Mouse (Mus musculus) lung, postnatal 25 days (tissue): ENCODE data around the gene Cd52.

Experiments used
- DNase-seq: peaks from one replicate; pipeline ENCODE4 v3.0.0; 2022; ENCODE audit warnings: low spot score

Cd52 gene

DNA sequence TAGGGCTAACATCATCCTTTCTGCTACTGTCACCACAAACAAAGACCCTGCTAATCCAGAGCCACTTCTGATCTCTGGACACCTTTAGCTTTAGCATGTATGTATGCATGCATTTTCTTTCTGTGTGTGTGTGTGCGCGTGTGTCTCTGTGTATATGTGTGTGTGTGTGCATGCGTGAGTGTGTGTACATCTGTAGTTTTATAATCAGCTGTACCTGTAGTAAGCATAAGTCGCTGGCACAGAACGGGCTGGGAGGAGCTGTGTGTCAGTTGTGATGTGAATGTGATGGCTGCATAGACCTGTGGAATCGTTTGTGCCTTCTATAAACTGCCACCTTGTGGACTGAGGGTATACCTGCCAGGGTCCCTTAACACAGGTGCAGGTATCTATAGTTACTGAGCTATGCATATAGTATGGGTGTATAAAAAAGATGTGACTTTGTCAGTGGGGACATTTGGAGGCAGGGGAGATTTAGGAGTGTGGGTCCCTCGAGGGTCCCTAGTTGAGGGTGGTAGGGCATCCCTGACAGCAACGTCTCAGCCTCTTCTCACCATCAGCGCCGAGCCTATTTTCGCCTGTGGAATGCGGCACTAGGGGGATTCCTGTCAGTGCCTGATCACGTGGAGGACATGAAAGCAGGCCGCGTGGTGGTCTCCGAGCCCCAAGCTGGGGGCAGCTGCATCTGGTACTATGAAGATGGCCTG, 4.2 kb downstream of the Cd52 start:
- no peak for DNase-seq

DNA sequence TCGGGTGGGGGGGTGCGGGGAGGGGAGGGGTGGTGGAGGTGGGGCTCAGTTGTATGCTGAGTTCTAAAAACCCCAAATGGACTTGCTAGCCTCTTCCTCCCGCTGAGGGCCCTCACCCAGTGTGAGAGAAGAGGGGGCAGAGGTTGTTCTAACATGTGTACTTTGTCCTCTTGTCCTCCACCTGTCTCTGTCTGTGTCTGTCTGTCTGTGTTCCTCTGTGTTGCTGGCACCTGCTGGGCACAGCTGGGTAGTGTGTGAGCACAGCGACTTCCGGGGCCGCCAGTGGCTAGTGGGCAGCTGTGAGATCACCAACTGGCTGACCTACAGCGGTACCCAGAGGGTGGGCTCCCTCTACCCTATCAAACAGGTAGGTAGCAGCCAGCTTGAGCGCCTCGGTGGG, 5.9 kb downstream of the Cd52 start:
- DNase-seq, result no peak

DNA sequence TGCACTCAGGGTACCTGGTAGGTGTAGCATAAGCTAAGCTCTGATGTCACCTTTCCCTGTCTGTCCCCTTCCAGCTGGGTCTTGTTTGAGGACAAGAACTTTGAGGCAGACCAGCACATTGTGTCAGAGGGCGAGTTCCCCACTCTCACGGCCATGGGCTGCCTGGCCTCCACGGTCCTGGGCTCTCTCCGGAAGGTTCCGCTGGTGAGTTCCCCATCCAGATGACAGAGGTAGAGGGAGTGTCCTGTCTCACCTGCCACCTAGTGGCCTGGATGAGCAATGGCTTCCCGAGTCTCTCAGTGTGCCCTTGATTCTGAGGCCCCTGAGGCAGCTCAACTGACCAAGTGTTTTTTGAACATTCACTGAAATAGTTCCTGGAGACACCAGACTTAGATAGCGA, 7.5 kb downstream of the Cd52 start:
- peak; percentile 42 for DNase-seq

DNA sequence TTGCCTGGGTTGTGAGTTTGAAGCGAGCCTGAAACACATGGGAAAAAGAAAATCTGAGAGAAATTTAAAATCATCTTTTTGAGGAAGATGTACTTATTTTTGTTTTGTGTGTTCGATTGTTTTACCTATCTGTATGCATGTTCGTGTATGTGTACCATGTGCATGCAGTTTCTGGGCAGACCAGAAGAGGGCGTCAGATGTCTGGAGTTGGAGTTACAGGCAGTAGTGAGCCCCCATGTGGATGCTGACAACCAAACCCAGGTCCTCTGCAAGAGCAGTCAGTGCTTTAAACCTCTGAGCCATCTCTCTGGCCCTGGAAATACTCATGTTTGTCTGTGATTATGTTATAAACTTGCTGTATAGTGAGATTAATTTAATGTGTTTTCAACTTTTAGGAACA, 9.9 kb downstream of the Cd52 start:
- DNase-seq, result no peak

DNA sequence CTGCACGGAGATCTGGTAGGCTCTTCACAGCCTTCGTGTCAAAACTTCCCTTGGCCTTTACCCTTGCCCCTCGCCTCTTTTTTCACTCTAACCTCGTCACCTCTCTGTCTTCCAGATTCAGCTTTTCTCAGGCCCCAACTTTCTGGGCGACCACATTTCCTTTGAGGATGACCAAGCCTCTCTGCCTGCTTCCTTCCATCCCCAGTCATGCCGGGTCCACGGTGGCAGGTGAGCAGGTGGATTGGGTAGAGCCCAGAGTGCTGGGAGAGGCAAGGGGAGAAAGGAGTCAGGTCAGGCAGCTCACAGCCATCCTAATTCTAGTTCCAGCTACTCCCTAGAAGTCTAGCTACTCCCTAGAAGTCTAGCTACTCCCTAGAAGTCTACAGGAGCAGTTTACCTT, 12.4 kb downstream of the Cd52 start:
- DNase-seq, result no peak

DNA sequence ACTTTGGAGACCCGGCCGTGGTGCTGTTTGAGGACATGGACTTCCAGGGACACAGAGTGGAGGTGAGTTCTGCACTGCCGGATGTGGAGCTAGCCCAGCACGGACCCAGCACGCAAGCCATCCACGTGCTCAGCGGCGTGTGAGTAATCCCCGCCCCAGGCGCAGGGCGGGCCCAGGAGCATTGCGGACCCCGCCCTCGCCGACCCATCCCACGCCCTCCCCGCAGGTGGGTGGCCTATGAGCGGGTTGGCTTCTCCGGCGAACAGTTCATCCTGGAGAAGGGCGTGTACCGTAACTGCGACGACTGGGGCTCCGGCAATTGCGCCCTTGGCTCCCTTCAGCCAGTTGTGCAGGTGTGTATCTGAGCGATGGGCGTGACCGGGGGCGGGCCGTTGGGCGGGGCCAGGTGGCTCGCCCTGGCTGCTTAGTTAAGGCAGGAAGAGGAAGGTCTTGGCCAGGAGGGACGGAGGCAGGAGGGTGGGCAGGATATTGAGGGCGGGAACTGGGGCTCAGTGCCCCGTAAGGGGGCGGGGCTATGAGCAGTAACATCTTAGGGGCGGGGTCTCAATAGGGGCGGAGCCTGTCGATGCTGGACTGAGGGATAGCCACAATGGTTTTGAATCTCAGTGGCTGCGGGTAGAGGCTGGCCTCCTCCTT, 13.0 kb downstream of the Cd52 start:
- peak; percentile 89 for DNase-seq

DNA sequence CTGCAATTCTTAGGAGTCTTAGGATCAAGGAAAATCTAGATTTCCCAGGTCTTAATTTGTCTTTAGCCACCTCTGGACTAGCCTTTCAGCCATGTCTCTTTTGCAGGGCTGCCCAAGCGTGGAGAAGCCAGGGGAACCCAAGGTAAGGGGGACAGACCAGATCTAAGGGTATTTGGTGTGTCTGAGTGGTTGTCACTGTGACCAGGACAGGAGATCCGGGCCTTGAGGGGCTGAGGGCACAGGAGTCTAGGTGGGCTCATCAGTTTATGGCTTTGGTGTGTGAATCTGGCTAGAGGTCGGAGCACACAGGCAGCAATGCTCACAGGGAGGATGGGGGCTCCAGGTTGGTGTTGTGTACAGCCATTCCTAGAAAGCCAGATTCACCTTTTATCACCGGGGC, 14.2 kb downstream of the Cd52 start:
- no peak for DNase-seq

DNA sequence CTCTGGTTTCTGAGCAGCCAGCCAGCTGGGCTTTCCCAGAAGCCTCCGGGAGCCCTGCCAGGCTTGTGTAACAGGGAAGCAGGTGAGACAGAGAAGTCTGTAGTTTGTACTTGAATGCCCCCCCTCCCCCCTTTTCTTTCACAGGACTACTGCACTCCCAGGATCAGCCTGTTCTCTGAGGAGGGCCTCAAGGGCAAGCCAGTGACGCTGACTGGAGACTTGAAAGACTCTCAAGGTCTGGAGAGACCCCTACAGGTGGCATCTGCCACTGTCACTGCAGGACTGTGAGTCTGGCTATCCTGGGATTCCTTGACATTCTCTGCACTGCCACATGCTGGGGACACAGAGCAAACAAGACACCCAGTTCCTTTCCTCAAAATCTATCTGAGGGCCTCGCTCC, 16.2 kb downstream of the Cd52 start:
- peak; percentile 48 for DNase-seq

DNA sequence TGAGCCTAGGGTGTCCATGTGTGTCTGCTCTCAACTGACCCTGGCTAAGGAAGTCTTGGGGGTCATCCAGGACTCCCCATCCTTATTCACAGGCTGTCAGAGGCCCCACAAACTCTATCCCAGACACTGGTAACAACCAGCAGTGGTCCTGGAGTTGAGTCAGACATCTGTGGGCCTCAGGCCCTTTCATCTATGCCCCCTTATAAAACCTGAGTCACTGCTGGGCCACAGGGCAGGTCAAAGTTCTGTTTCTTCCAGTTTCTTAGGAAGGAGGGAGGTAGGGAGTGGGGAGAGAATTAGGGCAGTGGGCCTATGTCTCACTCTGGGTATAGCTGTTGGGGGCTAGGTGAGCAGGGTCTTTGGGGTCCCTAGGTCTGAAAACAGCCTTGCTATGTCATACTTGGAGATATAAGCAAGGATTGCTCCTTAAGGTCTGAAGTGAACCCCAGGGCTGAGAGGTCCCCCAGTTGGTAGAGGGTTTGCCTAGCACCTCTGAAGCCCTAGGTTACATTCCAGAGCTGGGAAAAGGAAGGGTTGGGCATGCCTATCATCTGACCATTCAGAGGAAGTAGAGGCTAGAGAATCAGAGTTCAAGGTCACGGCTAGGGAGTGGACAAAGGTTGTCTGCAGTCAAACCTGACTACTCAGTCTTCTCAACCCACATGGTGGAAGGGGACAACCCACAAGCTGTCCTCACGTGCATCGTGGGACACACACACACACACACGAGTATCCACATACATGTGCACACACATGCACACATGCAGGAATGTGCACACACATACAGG, 25.9 kb downstream of the Cd52 start:
- DNase-seq, result no peak

DNA sequence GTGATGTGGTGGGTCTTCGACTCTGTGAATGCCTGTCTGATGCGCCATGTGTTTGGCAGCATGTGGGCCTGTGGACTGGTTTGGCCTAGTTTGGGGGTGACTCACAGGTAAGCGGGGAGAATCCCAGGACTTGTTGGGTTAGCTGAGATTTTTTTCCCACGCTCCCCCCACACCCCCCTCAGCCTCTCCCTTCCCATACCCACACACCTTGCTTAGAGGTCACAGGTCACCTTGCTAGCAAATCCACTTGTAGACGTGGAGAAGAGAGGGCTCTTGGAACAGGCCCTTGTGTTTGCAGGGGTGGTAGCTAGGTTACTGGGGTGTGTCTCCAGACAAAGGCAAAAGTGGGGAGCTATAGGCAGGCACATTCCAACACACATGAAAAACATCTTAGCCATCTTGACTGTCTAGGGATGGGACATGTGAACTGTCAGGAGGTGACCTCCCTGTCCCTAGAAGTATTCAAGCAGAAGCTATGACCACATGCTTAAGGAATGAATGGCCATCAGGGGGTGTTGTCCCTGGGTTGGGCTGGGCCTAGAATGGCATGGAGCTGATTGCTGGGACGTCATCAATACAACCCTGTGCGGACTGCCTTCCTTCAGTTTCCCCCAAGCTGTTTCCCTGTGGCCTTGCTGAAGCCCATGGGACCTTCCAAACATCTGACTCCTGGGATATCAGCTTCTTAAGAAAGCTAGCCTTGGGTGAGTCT, 26.9 kb downstream of the Cd52 start:
- DNase-seq, result no peak

DNA sequence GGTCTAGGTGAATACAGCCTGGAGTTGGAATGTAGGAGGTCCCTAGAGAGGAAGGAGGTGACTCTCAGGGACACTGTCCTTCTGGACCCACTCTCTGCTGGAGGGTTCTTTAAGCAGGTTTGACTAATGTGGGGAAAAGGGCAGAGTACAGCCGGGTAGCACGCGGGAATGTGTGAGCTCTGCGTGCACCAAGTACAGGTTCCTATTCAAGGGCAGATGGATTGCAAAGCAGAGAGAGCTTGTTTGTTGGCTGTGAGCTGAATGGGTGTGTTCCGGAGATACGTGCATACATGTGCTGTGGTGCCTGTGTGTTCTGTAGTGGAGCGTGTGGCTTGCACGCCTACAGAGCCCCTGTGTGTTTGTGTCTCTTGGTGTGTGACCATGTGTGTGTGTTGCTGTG, 27.5 kb downstream of the Cd52 start:
- no peak for DNase-seq

DNA sequence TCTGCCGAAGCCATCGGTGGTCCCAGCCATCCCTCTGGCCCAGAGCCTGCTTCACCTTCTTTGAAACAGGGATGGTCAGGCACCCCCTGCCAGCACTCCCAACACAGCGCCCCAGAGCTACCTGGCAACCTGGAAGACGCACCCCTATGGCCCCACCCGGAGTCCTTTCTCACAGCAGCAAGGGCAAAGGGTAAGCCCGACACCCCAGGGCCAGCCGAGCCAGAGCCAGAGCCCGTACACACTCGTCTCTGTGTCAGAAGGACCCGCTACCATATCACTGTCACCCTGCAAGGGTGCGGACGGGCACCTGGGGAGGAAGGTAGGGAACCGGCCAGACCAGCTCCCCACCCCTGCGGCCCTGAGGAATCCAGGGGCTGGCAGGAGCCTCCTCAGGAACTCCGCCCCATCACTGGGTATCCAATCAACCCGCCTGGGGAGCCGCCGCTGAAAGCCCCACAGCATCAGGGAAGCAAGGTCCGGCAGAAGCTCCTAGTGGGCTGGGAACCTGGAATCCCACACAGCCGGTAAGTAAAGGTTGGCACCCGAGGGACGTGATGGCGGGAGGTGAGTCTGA, 29.4 kb downstream of the Cd52 start:
- peak; percentile 54 for DNase-seq

DNA sequence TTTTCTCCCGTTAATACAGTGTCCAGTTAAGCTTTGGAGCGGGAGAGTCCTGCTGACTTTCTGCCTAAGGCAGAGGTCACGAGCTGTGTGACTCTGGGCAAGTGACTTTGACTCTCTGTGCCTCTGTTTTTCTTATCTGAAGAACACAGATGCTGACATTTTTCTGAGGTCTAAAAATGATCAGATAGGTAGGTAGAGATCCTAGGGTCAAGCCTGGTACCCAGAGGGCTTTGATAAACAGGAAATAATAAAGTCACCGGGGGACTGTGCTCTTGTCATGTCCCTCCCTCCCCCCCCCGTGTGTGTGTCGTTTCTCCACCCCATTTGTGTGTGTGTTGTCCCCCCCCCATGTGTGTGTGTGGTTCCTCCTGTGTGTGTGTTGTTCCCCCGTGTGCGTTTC, 32.3 kb downstream of the Cd52 start:
- DNase-seq, result no peak

DNA sequence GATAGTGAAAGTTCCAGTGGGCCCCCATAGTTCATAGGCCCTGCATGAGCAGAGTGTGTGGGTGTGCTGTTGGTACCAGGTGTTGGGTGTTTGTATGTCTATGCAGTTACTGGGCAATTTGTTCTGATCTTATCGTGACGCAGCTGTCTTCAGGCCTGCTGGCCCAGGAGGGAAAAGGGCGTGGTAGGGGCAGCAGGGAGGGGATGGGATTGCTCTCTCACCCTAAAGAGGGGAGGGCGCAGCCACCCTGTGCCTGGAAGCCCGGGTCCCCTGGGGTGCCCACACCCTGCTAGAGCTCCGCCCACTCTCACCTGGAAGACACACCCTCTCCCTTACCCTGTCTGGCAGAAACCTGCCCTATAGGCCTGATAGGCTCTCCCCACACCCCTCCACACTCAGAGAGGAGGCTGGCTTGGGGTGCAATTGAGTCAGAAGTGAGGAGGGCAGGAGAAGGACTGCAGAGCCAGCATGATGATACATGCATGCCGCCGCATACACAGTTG, 32.9 kb downstream of the Cd52 start:
- DNase-seq, result no peak

DNA sequence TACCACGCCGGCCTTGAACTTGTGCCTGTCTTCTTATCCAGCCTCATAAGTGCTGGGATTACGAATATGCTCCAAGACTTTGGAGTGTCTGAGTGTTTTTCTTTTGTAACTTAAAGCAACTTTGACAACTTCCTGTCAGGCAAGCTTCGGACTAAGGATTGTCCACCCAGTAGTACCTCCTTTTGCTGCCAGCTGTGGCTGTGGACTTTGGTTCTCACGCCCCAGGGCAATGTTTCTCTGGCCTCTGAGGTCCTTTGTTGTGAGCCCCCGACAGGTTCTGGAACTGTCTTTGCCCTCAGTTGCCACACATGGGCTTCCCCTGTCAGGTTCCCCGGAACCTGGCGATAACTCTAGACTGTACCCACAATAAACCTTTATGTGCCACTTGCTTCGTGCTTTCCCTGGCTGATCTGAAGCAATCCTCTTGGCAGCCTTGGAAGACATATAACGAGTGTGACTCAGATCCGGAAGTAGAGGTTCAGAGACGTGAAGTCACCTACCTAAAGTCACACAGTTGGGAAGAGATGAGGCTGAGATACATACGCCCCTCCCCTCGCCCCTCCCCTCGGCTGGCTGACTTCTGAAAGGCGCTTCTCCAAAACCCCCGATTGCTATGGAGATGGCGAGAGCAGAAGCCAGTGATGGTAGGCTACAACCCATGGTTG, 33.6 kb downstream of the Cd52 start:
- no peak for DNase-seq

DNA sequence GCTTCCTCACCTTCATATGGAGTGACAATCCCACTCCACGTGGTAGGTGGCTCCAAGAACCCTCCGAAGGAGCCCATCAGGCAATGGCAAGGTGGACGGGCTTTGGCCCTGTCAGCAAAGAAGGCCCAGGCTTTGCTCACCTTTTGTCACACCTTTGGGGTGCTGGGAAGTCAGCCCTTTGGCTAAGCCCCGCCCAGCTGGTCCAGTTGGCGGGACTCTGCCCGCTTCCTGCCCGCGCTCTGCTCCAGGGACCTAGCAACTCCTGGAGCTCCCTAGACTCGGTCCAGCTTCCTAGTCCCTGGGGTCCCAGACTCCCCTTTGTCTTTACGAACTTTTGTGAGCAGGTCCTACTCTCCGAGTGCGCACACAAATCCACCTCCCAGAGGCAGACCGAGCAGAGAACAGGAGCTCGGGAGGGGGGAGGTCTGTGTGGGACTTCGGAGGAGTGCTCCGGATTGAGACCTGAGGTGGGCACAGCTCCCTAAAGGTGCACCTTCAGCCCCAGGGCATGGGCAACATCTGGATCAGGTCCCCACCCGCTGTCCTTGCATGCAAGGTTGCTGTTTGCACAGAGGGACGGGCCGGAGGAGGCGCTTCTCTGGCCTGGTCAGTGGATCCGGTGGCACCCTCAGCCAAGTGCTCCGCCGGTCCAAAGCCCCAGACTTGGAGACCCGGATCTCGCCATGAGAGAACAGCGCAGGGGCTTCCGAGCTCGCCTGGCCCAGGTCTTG, 34.6 kb downstream of the Cd52 start, which contains the start of gene Crybg2:
Gene Crybg2, plus strand, starts transcription at position 681 of the 731 bp plus-strand sequence.
- no peak for DNase-seq

DNA sequence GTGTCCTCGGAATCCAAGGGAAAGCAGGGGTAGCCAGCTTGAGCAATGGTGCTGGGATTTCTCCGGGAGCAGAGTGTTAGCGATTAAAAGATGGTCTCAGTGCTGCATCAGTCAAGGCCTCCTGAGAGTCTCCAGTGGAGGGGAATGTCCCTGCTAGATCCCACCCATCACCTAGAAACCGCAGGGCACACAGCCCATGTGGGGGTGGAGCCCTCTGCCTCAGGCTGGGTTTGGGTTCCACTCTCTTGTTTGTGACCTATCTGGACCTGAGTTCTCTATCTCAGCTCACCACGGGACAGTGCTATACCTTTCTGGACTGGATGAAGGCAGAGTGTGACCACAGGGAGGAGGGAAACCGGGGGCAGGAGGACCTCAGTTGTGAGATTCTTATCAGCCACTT, 36.0 kb downstream of the Cd52 start:
- no peak for DNase-seq

DNA sequence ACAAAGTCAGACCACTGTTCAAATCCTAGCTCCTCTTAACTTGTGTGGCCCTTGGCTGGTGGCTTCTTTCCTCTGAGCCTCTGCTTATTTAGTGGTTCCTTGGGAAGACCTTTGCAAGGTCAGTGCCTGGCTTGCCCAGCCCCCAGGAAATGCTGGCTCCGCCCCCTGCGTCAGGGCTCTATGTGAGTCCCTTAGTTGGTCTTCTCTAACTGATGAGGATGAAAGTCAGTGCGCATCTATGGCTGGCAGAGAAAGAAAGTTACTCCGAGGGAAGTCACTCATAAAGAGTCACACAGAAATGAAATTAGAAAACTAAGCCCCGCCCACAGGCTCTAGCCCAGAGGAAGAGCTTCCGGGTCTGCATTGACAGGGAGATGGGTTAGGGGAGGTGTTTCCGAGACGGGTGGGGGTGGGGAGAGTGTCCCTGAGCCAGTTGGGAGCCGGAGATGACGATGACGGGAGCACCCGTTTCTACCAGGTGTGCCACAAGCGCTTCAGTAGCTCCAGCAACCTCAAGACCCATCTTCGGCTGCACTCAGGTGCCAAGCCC, 36.6 kb downstream of the Cd52 start:
- DNase-seq, result no peak

DNA sequence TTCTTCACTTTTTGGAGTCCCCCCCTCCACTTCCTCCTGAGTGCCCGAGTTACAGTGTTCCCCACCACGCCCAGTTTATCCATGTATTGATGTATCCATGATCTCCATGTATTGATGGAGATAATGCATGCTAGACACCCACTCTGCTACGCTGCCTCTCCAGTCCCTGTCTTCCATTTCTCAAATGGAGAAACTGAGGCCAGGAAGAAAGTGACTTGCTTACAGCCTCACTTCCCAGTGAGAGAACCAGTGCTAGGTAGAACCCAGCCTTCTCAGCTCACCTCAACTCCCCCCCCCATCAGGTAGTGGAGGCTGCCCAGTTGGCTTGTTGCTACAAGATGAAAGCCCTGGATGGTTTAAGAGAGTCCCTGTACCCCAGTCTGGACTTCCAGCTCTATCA, 41.3 kb downstream of the Cd52 start, which contains the start of gene Zfp683:
Gene Zfp683, plus strand, starts transcription at position 301 of the 400 bp plus-strand sequence.
- DNase-seq, result no peak

DNA sequence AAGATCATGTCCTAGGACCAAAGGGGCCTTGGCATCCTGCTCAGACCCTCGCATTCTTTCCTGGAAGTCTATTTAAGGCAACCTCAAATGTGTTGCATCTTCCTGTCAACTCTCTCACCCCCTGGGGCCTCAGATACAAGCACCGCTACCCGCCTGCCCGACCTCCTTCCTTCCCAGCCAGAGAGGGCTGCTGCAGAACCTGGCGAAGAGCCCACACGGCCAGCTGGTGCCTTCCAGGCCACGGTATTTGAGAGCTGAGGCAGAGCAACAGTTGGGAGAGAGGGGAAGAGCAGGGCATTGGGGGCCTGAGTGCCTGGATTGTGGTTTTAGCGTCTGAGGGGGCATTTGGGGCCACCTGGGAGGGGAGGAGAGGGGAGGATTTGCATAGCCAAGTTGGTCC, 42.3 kb downstream of the Cd52 start:
- no peak for DNase-seq
